Mouse (Mus musculus) heart, postnatal 0 days (tissue): ENCODE results near the gene Tmem44.

ENCODE experiments used
- CTCF ChIP-seq: IDR thresholded peaks from 2 replicates; pipeline ENCODE4 v1.5.1; 2016; ENCODE audit warnings: antibody characterized with exemption, control low read depth, low read depth
- EP300 ChIP-seq: IDR thresholded peaks from 2 replicates; pipeline ENCODE4 v1.6.1; 2016; ENCODE audit warnings: antibody characterized with exemption, low read depth

DNA sequence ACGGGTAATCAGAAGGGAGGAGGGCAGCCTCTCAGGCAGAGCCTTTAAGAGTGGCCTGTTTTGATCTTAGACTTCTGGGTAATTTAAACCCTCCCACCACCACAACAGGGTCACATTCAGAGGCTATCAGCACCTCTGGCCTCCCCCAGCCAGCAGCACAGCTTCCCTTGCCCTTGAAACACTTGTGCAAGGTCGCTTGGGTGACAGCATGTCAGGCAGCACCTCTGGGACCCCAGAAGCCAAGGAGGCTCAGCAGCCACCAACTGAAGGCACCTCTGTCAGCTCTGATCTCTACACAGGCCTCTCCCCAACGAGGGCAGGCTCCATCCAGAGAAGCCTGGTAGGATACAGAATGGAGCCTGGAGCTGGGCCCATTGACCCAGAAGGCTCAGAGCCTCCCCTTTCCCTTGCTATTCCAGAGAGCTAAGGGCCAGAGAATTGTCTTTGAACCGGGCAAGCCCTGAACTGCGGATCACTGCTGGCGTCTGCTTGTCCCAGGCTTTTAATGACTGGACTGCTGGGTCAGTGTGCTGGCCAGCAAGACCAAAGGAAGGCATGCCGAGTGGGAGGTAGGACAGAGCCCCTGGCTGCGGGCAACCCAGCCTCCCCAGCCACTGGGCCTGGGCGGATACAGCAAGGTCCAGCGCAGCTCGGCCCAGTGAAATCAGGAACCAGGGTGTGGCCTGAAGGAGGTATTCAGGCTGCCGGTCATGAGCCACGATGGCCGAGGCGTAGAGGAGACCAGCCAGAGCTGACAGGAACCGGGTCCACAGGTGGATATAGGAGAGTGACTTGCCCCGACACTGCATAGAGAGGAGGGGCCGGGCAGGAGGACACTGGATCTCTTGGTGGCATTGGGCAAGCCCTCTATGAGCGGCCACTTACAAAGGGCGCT lies 10.3 kb downstream of the Tmem44 start:
- TF ChIP-seq EP300 (no peak), CTCF (no peak)
